Mouse (Mus musculus) embryonic fibroblast, embryonic 13.5 days (primary cell): ENCODE measurements around the gene Ces3a. TPM values are rescaled to one million over a fixed set of nuclear protein-coding genes. Genes with fewer than 3 reads are reported as not detected.
"Not testable (repeated sequence)": the region's sequence is repeated elsewhere in the genome, so short reads cannot be mapped to it uniquely, and the experiment has no call there.

Experiments
- H3K27ac ChIP-seq: 2 replicates; pipeline ENCODE4 v1.5.1; 2012; ENCODE audit warnings: low read length, control low read depth, inconsistent platforms; ENCODE audit not compliant: insufficient read depth
- H3K4me1 ChIP-seq: 2 replicates; pipeline ENCODE4 v1.6.1; 2011; ENCODE audit warnings: low read length; ENCODE audit not compliant: control insufficient read depth, insufficient read depth
- H3K4me3 ChIP-seq: 2 replicates; pipeline ENCODE4 v1.5.1; 2011; ENCODE audit warnings: mild to moderate bottlenecking, control low read depth, low read length; ENCODE audit not compliant: insufficient read depth
- CTCF ChIP-seq: IDR thresholded peaks from 2 replicates; pipeline ENCODE4 v1.5.1; 2011; ENCODE audit warnings: mild to moderate bottlenecking, control low read depth, low read length, moderate library complexity, borderline replicate concordance; ENCODE audit not compliant: insufficient read depth
- POLR2A ChIP-seq: IDR thresholded peaks from 2 replicates; pipeline ENCODE4 v1.6.1; 2011; ENCODE audit warnings: low read depth, mild to moderate bottlenecking, control low read depth, low read length, moderate library complexity
- polyA plus RNA-seq: library from polyadenylated mRNA; stranded (reverse); fragments of >200 nt; gene quantifications from 2 replicates; pipeline ENCODE4 v1.2.4, GENCODE M21; 2011; ENCODE audit warnings: low read depth; ENCODE audit not compliant: missing spikeins, insufficient read length

Ces3a gene
- polyA plus RNA-seq, 1 experiment = not detected

DNA sequence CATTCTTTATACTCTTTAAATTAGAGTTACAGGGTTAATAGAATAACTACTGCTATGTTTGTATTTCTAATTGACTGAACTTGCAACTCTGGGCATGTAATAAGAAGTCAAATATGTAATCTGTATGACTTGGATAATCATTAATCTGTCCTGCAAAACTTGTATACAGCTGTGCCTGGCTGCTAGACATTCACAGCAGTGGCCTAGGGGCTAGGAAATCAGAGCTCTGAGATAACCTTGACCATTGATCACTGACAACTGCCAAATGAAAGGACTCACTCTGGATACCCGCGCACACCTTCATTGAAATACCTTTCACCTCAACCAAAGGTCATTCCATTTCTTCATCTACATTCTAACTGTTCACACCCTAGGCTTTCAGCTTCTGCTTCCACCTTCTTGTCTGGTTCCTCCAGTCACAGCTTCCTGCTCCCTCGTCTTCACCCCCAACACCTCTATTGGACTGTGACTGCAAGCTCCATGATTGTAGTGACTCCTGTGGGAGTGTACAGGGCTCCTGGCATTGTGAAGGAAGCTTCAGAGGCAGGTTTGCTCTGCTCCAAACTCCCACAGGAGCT lies 2.5 kb upstream of the Ces3a start:
- TF ChIP-seq CTCF (no peak), POLR2A (no peak)
- H3K4me3 ChIP-seq = no peak overlapping the region
- H3K27ac ChIP-seq = no peak overlapping the region
- H3K4me1 ChIP-seq = no peaks in the 10 kb centered on the region

DNA sequence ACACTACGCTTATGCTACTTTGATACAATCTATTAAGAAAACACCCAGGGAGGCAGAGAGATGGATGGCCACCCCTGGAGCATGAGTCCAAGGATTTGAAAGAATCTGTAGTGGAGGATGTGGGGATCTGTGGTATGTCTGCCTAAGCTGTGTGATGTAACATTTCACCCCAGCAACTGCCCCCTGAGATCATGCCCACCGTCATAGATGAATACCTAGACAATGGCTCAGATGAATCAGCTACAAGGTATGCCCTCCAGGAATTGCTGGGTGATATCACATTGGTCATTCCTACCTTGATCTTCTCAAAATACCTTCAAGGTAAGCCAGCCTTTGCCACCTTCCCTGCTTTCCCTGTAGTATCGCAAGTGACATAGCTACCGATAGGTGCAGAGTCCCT lies 7.8 kb downstream of the Ces3a start:
- no peak for TF ChIP-seq POLR2A
- no peak for TF ChIP-seq CTCF
- Histone ChIP-seq H3K27ac (no peak overlapping the region), H3K4me3 (no peak overlapping the region), H3K4me1 (no peaks in the 10 kb centered on the region)

DNA sequence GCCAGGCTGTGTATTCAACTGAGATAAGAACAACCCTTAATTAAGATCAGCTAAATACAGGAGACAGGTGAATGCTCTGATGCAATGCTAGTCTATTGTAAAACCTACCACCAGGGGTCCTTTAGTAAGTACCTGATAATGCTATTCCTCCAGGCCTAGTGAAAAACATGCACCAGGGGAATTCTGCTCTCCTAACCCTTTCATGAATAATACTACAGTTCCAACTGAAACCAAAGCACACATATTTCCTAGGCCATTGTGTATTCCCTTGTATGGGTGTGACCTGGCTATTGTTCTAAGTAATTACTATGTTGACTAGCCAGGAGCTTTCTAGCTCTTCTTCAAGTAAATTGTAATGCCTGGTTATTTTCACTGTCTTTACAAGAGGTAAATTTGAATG lies 11.7 kb downstream of the Ces3a start:
- Histone ChIP-seq H3K4me1 (no peaks in the 10 kb centered on the region), H3K27ac (no peak overlapping the region), H3K4me3 (no peak overlapping the region)
- no peak for TF ChIP-seq CTCF
- TF ChIP-seq POLR2A = no peak

DNA sequence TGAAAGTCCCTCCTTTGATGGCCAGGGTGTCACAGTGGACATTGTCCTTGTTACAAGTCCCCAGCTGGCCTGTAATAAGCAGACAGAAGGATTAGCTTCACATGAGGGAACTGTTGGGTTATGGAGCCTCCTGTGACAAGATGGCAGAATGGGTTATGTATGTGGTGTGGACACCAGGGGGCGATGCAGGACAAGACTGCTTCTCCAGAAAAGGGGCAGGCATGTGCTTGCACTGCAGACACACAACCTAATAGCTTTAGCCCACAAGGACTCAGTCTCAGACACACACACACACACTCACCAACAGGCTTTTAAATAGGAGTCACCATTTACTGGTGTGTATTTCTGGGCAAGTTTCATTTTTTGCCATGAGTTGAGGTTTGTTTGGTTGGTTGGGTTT lies 18.4 kb downstream of the Ces3a start:
- Histone ChIP-seq H3K4me1 (no peaks in the 10 kb centered on the region), H3K4me3 (no peak overlapping the region), H3K27ac (no peak overlapping the region)
- no peak for TF ChIP-seq POLR2A
- peak; percentile 69; the same call in 1 of the 2 replicates for TF ChIP-seq CTCF

DNA sequence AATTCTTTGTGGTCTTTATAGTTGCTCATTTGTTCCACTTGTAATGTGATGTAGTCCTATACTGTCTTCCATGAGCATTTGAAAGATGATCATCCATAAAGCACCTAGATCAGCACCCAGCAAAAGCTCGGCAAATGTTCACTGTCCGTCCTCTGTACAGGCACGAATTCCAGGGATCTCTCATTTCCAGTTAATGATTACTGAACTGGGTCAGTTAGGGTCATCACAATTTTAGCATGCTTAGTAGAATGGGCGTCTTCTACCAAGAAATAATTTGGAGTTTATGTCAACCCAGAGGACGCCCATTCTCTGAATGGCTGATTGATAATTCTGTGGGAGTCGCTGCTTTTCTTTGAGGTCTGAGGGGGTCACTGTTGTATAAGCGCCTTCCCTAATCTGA lies 19.5 kb downstream of the Ces3a start:
- H3K4me1 ChIP-seq, H3K27ac ChIP-seq, H3K4me3 ChIP-seq: not testable (repeated sequence)

DNA sequence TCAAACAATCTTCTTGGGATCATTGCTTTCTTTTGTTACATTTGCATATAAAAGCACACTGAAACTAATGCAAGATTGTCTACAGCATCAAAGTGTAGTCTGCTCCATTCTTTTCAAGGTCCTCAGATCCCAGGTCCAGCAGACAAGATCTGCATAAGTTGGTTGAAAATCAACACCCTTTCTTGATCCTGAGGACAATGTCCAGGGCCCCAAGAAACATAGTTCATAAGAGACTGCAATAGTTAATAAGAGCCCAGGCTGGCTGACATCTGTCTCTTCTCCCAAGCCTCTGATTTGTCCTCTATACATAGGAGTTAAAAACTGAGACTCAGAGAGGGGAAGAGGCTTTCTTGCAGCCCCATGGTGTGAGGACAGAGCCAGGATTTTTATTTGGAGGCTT lies 20.6 kb downstream of the Ces3a start:
- TF ChIP-seq CTCF = no peak
- TF ChIP-seq POLR2A = no peak
- no peak overlapping the region for H3K27ac ChIP-seq
- no peaks in the 10 kb centered on the region for H3K4me1 ChIP-seq
- H3K4me3 ChIP-seq = no peak overlapping the region

DNA sequence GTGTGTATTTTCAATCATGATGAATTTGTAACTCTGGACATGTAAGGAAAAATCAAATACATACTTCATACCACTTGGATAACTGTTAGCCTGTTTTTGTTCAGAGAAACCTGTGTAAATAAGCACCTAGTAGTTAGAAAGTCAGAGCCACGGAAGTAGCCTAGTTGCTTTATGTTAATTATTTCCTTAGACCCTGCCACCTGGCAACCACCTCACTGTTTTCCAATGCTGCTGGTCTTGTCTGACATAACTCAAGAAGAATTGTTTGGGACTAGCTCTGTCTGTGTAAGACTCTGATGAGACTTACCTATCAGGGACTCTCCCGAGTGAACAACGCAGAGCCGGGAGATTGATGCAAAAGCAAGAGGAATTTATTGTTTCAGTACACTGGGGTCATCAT lies 28.2 kb downstream of the Ces3a start:
- TF ChIP-seq POLR2A (no peak), CTCF (no peak)
- Histone ChIP-seq H3K27ac (no peak overlapping the region), H3K4me1 (no peaks in the 10 kb centered on the region), H3K4me3 (no peak overlapping the region)

DNA sequence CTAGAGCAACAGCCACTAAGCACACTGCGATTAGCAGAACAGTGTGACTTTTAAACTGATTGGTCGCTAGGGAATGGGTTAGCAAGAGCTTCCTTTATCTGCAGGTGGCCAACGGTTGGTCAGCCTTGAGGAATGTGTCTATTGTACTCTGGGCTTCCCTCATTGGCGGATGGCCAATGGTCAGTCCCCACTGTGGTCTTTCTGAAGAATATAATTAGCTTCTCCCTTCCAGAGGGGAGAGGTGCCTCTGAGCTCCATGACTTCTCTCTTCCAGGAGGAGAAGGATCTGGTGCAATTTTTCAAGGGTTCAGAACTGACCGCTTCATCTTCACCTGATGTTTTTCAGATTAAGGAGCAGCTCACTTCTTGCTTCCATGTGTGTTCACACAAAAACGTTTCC lies 28.7 kb downstream of the Ces3a start:
- no peaks in the 10 kb centered on the region for H3K4me1 ChIP-seq
- TF ChIP-seq POLR2A = no peak
- TF ChIP-seq CTCF = no peak
- no peak overlapping the region for H3K4me3 ChIP-seq
- no peak overlapping the region for H3K27ac ChIP-seq

DNA sequence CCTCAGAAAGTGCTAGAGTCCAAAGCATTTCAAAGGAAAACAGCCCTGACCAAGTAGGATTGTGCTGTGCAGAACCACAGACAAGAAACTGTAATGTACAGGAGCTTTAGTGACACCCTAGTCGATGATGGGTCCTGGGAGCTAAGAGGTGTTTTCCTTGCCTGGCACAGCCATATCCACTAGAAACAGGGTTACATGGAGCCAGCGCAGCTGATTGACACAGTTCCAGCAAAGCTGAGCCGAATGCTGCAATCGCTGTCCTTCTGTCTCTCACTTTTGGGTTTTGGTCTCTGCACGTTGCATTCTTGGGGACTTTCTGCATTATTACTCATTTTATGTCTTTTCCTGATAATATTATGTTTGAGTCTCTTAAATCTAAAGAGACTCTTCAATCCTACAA lies 30.2 kb downstream of the Ces3a start:
- TF ChIP-seq CTCF = no peak
- TF ChIP-seq POLR2A = no peak
- Histone ChIP-seq H3K4me3 (no peak overlapping the region), H3K4me1 (no peaks in the 10 kb centered on the region), H3K27ac (no peak overlapping the region)

DNA sequence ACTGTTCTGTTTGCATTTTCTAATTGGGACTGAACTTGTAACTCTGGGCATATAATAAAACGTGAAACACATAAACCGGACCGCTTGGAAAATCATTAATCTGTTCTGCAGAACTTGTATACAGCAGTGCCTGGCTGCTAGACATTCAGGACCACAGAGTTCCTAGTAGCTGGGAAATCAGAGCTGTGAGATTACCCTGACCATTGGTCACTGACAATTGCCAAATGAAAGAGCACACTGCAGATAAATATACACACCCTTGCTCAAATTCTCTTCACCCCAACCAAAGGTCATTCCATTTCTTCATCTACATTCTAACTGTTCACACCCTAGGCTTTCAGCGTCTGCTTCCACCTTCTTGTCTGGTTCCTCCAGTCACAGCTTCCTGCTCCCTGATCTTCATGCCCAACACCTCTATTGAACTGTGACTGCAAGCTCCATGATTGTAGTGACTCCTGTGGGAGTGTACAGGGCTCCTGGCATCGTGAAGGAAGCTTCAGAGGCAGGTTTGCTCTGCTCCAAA lies 32.5 kb downstream of the Ces3a start:
- H3K4me3 ChIP-seq = no peak overlapping the region
- TF ChIP-seq POLR2A (no peak), CTCF (no peak)
- no peaks in the 10 kb centered on the region for H3K4me1 ChIP-seq
- H3K27ac ChIP-seq = no peak overlapping the region
